Mouse (Mus musculus): ENCODE data around the gene Kpna1. TPM values are rescaled to one million over a fixed set of nuclear protein-coding genes. Genes with fewer than 3 reads are reported as not detected.
"Not testable (repeated sequence)": the region's sequence is repeated elsewhere in the genome, so short reads cannot be mapped to it uniquely, and the experiment has no call there.

The Kpna1 gene
- polyA plus RNA-seq, 1 experiment = 28.2 TPM

DNA sequence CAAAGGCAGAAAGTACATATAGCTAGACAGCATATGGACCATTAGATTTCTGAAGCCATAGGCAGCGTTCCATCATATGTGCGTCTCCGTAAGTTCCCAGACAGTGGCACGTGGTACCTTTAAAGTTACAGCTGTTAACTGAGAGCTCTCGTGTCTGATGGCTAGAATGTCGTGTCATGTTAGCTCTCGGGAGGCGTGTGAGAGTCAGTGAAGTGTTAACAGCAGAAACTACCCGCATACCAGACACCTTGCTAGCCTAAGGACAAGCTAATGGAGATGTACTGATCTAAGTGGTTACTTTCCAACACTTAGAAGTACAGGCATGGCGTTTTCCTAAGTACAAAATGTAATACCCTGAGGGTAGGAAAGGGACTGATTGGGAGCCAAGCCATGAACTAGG lies 64.5 kb downstream of the Kpna1 start:
- H3K4me1 ChIP-seq (ENCODE audit: control insufficient read depth, insufficient read depth, insufficient read length, low read length) = peaks cover 8% of the 10 kb centered on the region
- H3K4me3 ChIP-seq (ENCODE audit: insufficient read depth, low read depth, low read length) = no peak overlapping the region
- no peak overlapping the region for H3K27ac ChIP-seq (replicated peaks; ENCODE audit: low read depth, low read length)

DNA sequence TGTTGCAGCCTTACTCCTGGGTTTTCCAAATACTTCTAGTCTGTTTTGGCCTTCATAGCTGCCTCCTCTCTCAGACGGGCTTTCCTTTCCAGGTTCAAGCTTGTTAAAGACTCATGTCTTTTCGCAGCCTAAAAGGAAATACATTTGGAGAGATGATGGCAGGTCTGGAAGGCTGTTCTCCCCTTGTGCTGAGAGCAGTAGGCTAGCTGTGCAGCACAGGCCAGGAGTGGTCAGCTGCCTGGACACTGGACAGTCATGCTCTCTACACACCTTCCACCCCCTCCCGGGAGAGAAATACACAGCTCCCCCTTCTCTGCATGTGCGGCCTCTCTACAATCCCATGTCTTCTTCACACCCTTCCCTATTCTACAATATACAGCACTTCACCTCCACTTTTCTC lies 65.4 kb downstream of the Kpna1 start:
- peaks cover 8% of the 10 kb centered on the region for H3K4me1 ChIP-seq (ENCODE audit: control insufficient read depth, insufficient read depth, insufficient read length, low read length)
- no peak overlapping the region for H3K4me3 ChIP-seq (ENCODE audit: insufficient read depth, low read depth, low read length)
- no peak overlapping the region for H3K27ac ChIP-seq (replicated peaks; ENCODE audit: low read depth, low read length)

DNA sequence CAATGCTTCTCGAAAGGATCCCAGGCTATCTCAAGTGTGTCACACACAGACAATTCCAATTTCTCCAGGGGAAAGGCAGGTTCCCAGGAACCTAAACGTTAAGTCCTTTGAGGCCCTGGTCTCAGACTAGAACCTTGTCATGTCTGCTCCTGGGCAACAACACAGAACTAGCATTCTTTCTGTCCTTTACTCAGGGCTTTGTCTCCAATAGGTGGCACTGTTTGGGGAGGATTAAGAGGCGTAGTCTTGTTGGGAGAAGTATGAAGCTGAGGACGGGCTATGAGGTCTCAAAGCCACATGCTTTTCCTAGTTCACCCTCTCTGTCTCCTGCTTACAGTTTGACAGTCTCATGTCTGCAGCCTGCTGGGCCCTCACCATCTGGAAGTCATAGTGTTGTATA lies 69.0 kb downstream of the Kpna1 start:
- H3K4me3 ChIP-seq (ENCODE audit: insufficient read depth, low read depth, low read length) = no peak overlapping the region
- no peaks in the 10 kb centered on the region for H3K4me1 ChIP-seq (ENCODE audit: control insufficient read depth, insufficient read depth, insufficient read length, low read length)
- H3K27ac ChIP-seq (replicated peaks; ENCODE audit: low read depth, low read length) = no peak overlapping the region

- Histone ChIP-seq H3K4me1 (ENCODE audit: control insufficient read depth, insufficient read depth, insufficient read length, low read length) (no peaks in the 10 kb centered on the region), H3K4me3 (ENCODE audit: insufficient read depth, low read depth, low read length) (no peak overlapping the region), H3K27ac (replicated peaks; ENCODE audit: low read depth, low read length) (no peak overlapping the region)
These were observed 72.9 kb downstream of the Kpna1 start for GRCm38 (mm10) chr16:36051491-36051890.

GRCm38 (mm10) chr16:36053524-36054275 lies 75.2 kb downstream of the Kpna1 start:
- H3K4me3 ChIP-seq (ENCODE audit: insufficient read depth, low read depth, low read length) = no peak overlapping the region
- peak overlapping the region; percentile 51; the same call in 1 of the 2 replicates for H3K27ac ChIP-seq (replicated peaks; ENCODE audit: low read depth, low read length)
- no peaks in the 10 kb centered on the region for H3K4me1 ChIP-seq (ENCODE audit: control insufficient read depth, insufficient read depth, insufficient read length, low read length)

DNA sequence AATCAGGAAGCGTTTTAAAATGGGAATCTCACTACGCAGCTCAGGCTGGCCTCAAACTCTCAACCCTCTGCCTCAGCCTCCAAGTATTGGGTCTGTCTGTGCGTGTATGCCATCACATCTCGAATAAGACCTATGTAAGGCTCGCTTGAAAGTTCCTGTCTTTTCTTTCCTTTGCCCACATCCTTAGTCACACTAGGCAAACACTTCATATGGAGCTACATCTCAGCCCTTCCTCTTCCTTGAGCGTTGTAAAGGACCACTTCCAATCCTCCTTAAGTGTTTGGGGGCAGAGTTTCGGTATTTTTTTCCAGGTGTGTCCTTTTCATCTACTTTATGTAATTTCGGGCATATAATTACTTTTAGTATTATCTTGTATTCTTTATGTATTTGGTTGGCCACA lies 76.4 kb downstream of the Kpna1 start:
- H3K4me3 ChIP-seq (ENCODE audit: insufficient read depth, low read depth, low read length) = no peak overlapping the region
- peaks cover 4% of the 10 kb centered on the region; the same call in 1 of the 2 replicates for H3K4me1 ChIP-seq (ENCODE audit: control insufficient read depth, insufficient read depth, insufficient read length, low read length)
- H3K27ac ChIP-seq (replicated peaks; ENCODE audit: low read depth, low read length) = no peak overlapping the region

- Histone ChIP-seq H3K4me3 (ENCODE audit: insufficient read depth, low read depth, low read length) (no peak overlapping the region), H3K4me1 (ENCODE audit: control insufficient read depth, insufficient read depth, insufficient read length, low read length) (peaks cover 4% of the 10 kb centered on the region; the same call in 1 of the 2 replicates), H3K27ac (replicated peaks; ENCODE audit: low read depth, low read length) (no peak overlapping the region)
These were observed 77.9 kb downstream of the Kpna1 start for GRCm38 (mm10) chr16:36056416-36056815.

DNA sequence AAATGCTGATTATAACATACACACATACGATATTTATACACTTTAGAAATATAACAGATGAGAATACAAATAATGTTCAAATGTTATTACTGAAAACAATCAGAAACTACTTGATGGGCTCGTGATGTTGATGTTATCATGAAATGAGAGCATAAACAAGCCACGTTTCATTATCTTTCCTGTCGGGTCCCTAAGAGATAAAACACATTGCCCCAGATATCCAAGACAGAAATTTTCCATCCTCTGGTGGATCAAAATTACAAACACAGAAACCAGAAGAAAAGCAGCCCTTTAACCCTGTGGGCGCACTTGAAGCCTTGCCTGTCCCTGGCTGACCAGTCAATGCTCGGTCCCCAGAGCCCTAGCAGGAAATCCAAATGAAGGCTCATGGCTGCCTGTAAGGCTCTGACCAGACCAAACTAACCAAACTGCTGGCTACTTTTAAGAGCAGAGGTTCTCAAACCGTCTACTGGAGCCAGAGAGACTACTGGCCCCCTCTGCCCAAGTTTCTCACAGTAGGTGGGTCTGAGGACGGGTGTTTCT lies 79.5 kb downstream of the Kpna1 start:
- Histone ChIP-seq H3K4me3 (ENCODE audit: insufficient read depth, low read depth, low read length) (no peak overlapping the region), H3K4me1 (ENCODE audit: control insufficient read depth, insufficient read depth, insufficient read length, low read length) (peaks cover 4% of the 10 kb centered on the region; the same call in 1 of the 2 replicates), H3K27ac (replicated peaks; ENCODE audit: low read depth, low read length) (peak overlapping the region; percentile 57)

DNA sequence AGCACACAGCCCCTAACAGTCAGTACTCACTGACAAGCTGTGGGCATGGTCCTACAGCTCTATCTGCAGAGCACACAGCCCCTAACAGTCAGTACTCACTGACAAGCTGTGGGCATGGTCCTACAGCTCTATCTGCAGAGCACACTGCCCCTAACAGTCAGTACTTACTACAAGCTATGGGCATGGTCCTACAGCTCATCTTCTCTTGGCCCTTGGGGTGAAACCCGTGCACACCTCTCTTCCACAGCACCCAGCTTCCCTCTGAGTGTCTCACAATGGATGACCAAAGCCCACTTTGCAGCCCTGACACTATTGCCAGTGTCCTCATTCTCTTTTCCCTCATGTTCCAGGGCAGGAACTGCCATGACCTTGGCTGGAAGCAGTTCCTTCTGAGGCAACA lies 84.0 kb downstream of the Kpna1 start:
- not testable (repeated sequence) for H3K27ac ChIP-seq (replicated peaks; ENCODE audit: low read depth, low read length); H3K4me3 ChIP-seq (ENCODE audit: insufficient read depth, low read depth, low read length); H3K4me1 ChIP-seq (ENCODE audit: control insufficient read depth, insufficient read depth, insufficient read length, low read length)

DNA sequence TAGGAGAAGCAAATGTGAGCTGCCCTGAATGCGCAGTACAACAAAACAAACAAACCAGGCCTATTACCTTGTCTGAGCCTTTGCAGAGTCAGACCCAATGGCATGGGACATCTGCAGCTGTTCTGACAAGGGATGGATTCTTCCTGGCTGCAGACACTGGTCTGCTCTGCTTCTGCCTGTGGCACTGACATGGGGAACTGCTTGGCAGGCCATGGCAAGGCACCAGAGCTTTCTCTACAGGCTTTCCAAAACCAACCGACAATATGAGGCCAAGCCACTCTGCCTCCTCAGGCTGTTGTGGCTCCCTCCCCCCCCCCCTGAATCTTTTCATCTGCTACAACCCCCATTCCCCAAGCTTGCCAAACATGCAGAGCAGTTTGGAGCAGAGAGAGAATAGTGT lies 84.8 kb downstream of the Kpna1 start:
- Histone ChIP-seq H3K4me1 (ENCODE audit: control insufficient read depth, insufficient read depth, insufficient read length, low read length) (peaks cover 8% of the 10 kb centered on the region; the same call in 1 of the 2 replicates), H3K4me3 (ENCODE audit: insufficient read depth, low read depth, low read length) (no peak overlapping the region), H3K27ac (replicated peaks; ENCODE audit: low read depth, low read length) (peak overlapping the region; percentile 60)

DNA sequence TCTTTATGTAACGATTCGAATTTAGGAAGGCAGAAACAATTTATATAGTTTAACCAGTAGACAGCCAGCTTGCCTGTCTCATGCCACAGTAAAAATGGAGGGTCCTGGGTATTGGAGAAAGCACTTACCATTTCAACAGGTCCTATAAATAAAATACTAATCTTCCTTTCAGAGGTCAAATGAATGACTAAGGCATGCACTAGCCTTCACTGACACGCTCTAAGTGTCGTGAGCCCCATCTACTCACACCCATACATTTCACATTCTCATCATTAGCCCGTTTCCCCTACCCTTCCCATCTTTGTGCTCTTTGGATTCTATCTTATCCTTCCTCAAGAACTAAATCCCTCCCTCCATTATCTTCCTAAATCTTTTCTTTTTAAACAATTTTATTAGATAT lies 86.4 kb downstream of the Kpna1 start:
- no peak overlapping the region for H3K4me3 ChIP-seq (ENCODE audit: insufficient read depth, low read depth, low read length)
- H3K27ac ChIP-seq (replicated peaks; ENCODE audit: low read depth, low read length) = no peak overlapping the region
- H3K4me1 ChIP-seq (ENCODE audit: control insufficient read depth, insufficient read depth, insufficient read length, low read length) = peaks cover 6% of the 10 kb centered on the region; the same call in 1 of the 2 replicates

DNA sequence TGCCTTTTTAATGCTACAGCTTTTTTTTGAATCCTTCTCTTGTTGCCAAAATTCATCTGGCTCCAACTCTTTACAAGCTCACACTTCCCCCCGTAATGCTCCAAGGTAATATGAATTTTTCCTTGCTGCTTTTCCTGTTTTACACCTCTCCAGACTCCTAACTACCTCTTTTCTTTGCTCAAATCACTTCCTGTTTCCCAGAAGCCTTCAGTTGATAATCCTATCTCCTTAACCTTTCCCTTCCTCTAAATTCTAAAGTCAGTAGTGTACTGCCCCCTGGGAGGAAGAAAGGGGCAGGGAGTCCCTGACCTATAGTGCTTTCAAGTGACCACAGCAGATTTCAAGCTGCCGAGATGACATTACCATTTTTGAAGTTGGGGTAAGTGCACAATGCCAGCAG lies 89.1 kb downstream of the Kpna1 start:
- Histone ChIP-seq H3K4me1 (ENCODE audit: control insufficient read depth, insufficient read depth, insufficient read length, low read length) (peaks cover 6% of the 10 kb centered on the region; the same call in 1 of the 2 replicates), H3K4me3 (ENCODE audit: insufficient read depth, low read depth, low read length) (no peak overlapping the region), H3K27ac (replicated peaks; ENCODE audit: low read depth, low read length) (no peak overlapping the region)

GRCm38 (mm10) chr16:36068356-36068755 lies 89.8 kb downstream of the Kpna1 start:
- peaks cover 6% of the 10 kb centered on the region; the same call in 1 of the 2 replicates for H3K4me1 ChIP-seq (ENCODE audit: control insufficient read depth, insufficient read depth, insufficient read length, low read length)

GRCm38 (mm10) chr16:36069819-36070575 lies 91.4 kb downstream of the Kpna1 start:
- no peak overlapping the region for H3K27ac ChIP-seq (replicated peaks; ENCODE audit: low read depth, low read length)
- H3K4me1 ChIP-seq (ENCODE audit: control insufficient read depth, insufficient read depth, insufficient read length, low read length) = peaks cover 4% of the 10 kb centered on the region; the same call in 1 of the 2 replicates
- H3K4me3 ChIP-seq (ENCODE audit: insufficient read depth, low read depth, low read length) = peak overlapping the region; percentile 31; the same call in 1 of the 2 replicates

More at GRCm38 (mm10) chr16:36068356-36068755, 89.8 kb downstream of the Kpna1 start:
- H3K27ac ChIP-seq (replicated peaks; ENCODE audit: low read depth, low read length) = no peak overlapping the region
- H3K4me3 ChIP-seq (ENCODE audit: insufficient read depth, low read depth, low read length) = no peak overlapping the region

GRCm38 (mm10) chr16:36071071-36071449 lies 92.5 kb downstream of the Kpna1 start:
- peaks cover 4% of the 10 kb centered on the region; the same call in 1 of the 2 replicates for H3K4me1 ChIP-seq (ENCODE audit: control insufficient read depth, insufficient read depth, insufficient read length, low read length)
- peak overlapping the region; percentile 76 for H3K27ac ChIP-seq (replicated peaks; ENCODE audit: low read depth, low read length)
- peak overlapping the region; percentile 86 for H3K4me3 ChIP-seq (ENCODE audit: insufficient read depth, low read depth, low read length)

Measured in brown adipose tissue, adult 24 weeks (tissue).